Mouse (Mus musculus) kidney, embryonic 15.5 days (tissue): ENCODE results near the gene Gas2l1. TPM values are rescaled to one million over a fixed set of nuclear protein-coding genes. Genes with fewer than 3 reads are reported as not detected.

ENCODE experiments used
- ATAC-seq: fragments of 200-750 bp; cut with Nextera tagmentation; replicated peaks from 2 replicates; pipeline ENCODE4 v1.8.0; 2017; ENCODE audit warnings: moderate TSS enrichment; ENCODE audit not compliant: low FRiP score
- H3K27ac ChIP-seq: fragments of 300-500 bp; sonication (generic); 2 replicates; pipeline ENCODE4 v1.5.1; 2015; ENCODE audit warnings: mild to moderate bottlenecking, inconsistent platforms
- H3K27me3 ChIP-seq: fragments of 300-500 bp; sonication (generic); 2 replicates; pipeline ENCODE4 v1.6.1; 2015; ENCODE audit warnings: inconsistent platforms
- H3K36me3 ChIP-seq: fragments of 300-500 bp; sonication (generic); 2 replicates; pipeline ENCODE4 v1.6.1; 2015; ENCODE audit warnings: inconsistent platforms
- H3K4me1 ChIP-seq: fragments of 300-500 bp; sonication (generic); 2 replicates; pipeline ENCODE4 v1.6.1; 2015; ENCODE audit warnings: inconsistent platforms
- H3K4me2 ChIP-seq: fragments of 300-500 bp; sonication (generic); 2 replicates; pipeline ENCODE4 v1.6.1; 2015; ENCODE audit warnings: moderate library complexity, mild to moderate bottlenecking, inconsistent platforms
- H3K4me3 ChIP-seq: fragments of 300-500 bp; sonication (generic); replicated peaks from 2 replicates; pipeline ENCODE4 v1.5.1; 2015; ENCODE audit warnings: mild to moderate bottlenecking, inconsistent platforms
- H3K9ac ChIP-seq: fragments of 300-500 bp; sonication (generic); 2 replicates; pipeline ENCODE4 v1.6.1; 2015; ENCODE audit warnings: mild to moderate bottlenecking, inconsistent platforms
- H3K9me3 ChIP-seq: fragments of 300-500 bp; sonication (generic); replicated peaks from 2 replicates; pipeline ENCODE4 v1.6.1; 2016; ENCODE audit warnings: inconsistent platforms
- WGBS: fragments of 180-500 bp; shearing (Covaris S2); methylation state at CpG from one replicate; pipeline ENCODE4 v1.1.7; 2015; ENCODE audit warnings: mixed read lengths; 5-methylcytosine and 5-hydroxymethylcytosine counted together
- polyA plus RNA-seq: library from polyadenylated mRNA; unstranded; fragments of >200 nt; fragmentation: Nextera tagmentation; extraction: Ambion mirVana; gene quantifications from 2 replicates; pipeline ENCODE4 v1.2.1, GENCODE M21; 2015

The Gas2l1 gene
- polyA plus RNA-seq, 1 experiment from 2014 or later: 34.6 TPM

GRCm38 (mm10) chr11:5035421-5035820, 29.7 kb downstream of the Gas2l1 start:
- H3K4me1 ChIP-seq: no peaks in the 10 kb centered on the region
- H3K9ac ChIP-seq: no peak overlapping the region
- no peak for ATAC-seq
- no peak overlapping the region for H3K27ac ChIP-seq
- H3K9me3 ChIP-seq: no peaks in the 10 kb centered on the region
- H3K36me3 ChIP-seq: peaks cover 99% of the 10 kb centered on the region
- H3K4me3 ChIP-seq: no peak overlapping the region
- no peak overlapping the region for H3K4me2 ChIP-seq
- WGBS: 79% methylated on average over 4 of the region's 4 CpGs
- H3K27me3 ChIP-seq: no peaks in the 10 kb centered on the region

GRCm38 (mm10) chr11:5033136-5033535, 32.0 kb downstream of the Gas2l1 start:
- no peak overlapping the region for H3K9ac ChIP-seq
- peaks cover 98% of the 10 kb centered on the region for H3K36me3 ChIP-seq
- H3K4me3 ChIP-seq: no peak overlapping the region
- no peaks in the 10 kb centered on the region for H3K27me3 ChIP-seq
- no peak overlapping the region for H3K27ac ChIP-seq
- H3K4me2 ChIP-seq: no peak overlapping the region
- 78% methylated on average over 3 of the region's 3 CpGs for WGBS
- no peaks in the 10 kb centered on the region for H3K9me3 ChIP-seq
- no peak for ATAC-seq
- H3K4me1 ChIP-seq: no peaks in the 10 kb centered on the region

GRCm38 (mm10) chr11:5032706-5033105, 32.4 kb downstream of the Gas2l1 start:
- Histone ChIP-seq H3K4me1 (no peaks in the 10 kb centered on the region), H3K36me3 (peaks cover 98% of the 10 kb centered on the region), H3K4me2 (no peak overlapping the region), H3K4me3 (no peak overlapping the region), H3K27me3 (no peaks in the 10 kb centered on the region), H3K9me3 (no peaks in the 10 kb centered on the region), H3K27ac (no peak overlapping the region), H3K9ac (no peak overlapping the region)
- no peak for ATAC-seq
- WGBS: 91% methylated on average over 10 of the region's 10 CpGs

GRCm38 (mm10) chr11:5028228-5028627, 36.9 kb downstream of the Gas2l1 start:
- no peak overlapping the region for H3K9ac ChIP-seq
- peaks cover 96% of the 10 kb centered on the region for H3K36me3 ChIP-seq
- no peaks in the 10 kb centered on the region for H3K27me3 ChIP-seq
- H3K27ac ChIP-seq: no peak overlapping the region
- 90% methylated on average over 7 of the region's 7 CpGs for WGBS
- no peak for ATAC-seq
- no peak overlapping the region for H3K4me3 ChIP-seq
- H3K4me2 ChIP-seq: no peak overlapping the region
- H3K4me1 ChIP-seq: no peaks in the 10 kb centered on the region
- H3K9me3 ChIP-seq: no peaks in the 10 kb centered on the region

- Histone ChIP-seq H3K27ac (no peak overlapping the region), H3K36me3 (peaks cover 84% of the 10 kb centered on the region), H3K4me1 (no peaks in the 10 kb centered on the region), H3K4me3 (no peak overlapping the region), H3K27me3 (no peaks in the 10 kb centered on the region), H3K9me3 (no peaks in the 10 kb centered on the region), H3K9ac (no peak overlapping the region), H3K4me2 (no peak overlapping the region)
- 95% methylated on average over 1 of the region's 1 CpGs for WGBS
- no peak for ATAC-seq
Measured at GRCm38 (mm10) chr11:5025108-5025507, 40.0 kb downstream of the Gas2l1 start.

GRCm38 (mm10) chr11:5017506-5017905, 47.6 kb downstream of the Gas2l1 start:
- Histone ChIP-seq H3K27me3 (no peaks in the 10 kb centered on the region), H3K9me3 (no peaks in the 10 kb centered on the region), H3K4me3 (no peak overlapping the region), H3K4me1 (no peaks in the 10 kb centered on the region), H3K9ac (no peak overlapping the region), H3K4me2 (no peak overlapping the region), H3K36me3 (peaks cover 84% of the 10 kb centered on the region), H3K27ac (no peak overlapping the region)
- 69% methylated on average over 6 of the region's 6 CpGs for WGBS
- ATAC-seq: no peak

- no peak overlapping the region for H3K9ac ChIP-seq
- no peak overlapping the region for H3K27ac ChIP-seq
- WGBS: 93% methylated on average over 5 of the region's 5 CpGs
- H3K9me3 ChIP-seq: no peaks in the 10 kb centered on the region
- H3K4me1 ChIP-seq: no peaks in the 10 kb centered on the region
- H3K4me3 ChIP-seq: no peak overlapping the region
- no peak for ATAC-seq
- H3K4me2 ChIP-seq: no peak overlapping the region
- H3K27me3 ChIP-seq: no peaks in the 10 kb centered on the region
- H3K36me3 ChIP-seq: peaks cover 89% of the 10 kb centered on the region
Measured at GRCm38 (mm10) chr11:5016286-5016685, 48.8 kb downstream of the Gas2l1 start.

GRCm38 (mm10) chr11:5015720-5016119, 49.4 kb downstream of the Gas2l1 start:
- peaks cover 90% of the 10 kb centered on the region for H3K36me3 ChIP-seq
- WGBS: 65% methylated on average over 2 of the region's 2 CpGs

GRCm38 (mm10) chr11:5012213-5012715, 52.9 kb downstream of the Gas2l1 start:
- Histone ChIP-seq H3K9me3 (no peaks in the 10 kb centered on the region), H3K36me3 (peaks cover 66% of the 10 kb centered on the region), H3K9ac (no peak overlapping the region), H3K4me1 (no peaks in the 10 kb centered on the region), H3K27ac (no peak overlapping the region), H3K27me3 (no peaks in the 10 kb centered on the region), H3K4me2 (no peak overlapping the region), H3K4me3 (no peak overlapping the region)
- WGBS: 68% methylated on average over 5 of the region's 5 CpGs
- no peak for ATAC-seq

More at GRCm38 (mm10) chr11:5015720-5016119, 49.4 kb downstream of the Gas2l1 start:
- no peaks in the 10 kb centered on the region for H3K4me1 ChIP-seq
- no peak for ATAC-seq
- no peak overlapping the region for H3K4me2 ChIP-seq
- no peak overlapping the region for H3K27ac ChIP-seq
- H3K9ac ChIP-seq: no peak overlapping the region
- no peaks in the 10 kb centered on the region for H3K27me3 ChIP-seq
- H3K4me3 ChIP-seq: no peak overlapping the region
- H3K9me3 ChIP-seq: no peaks in the 10 kb centered on the region

- H3K27me3 ChIP-seq: no peaks in the 10 kb centered on the region
- no peak overlapping the region for H3K4me2 ChIP-seq
- no peak overlapping the region for H3K9ac ChIP-seq
- H3K4me1 ChIP-seq: no peaks in the 10 kb centered on the region
- WGBS: 74% methylated on average over 1 of the region's 1 CpGs
- ATAC-seq: no peak
- H3K36me3 ChIP-seq: peaks cover 58% of the 10 kb centered on the region
- no peak overlapping the region for H3K27ac ChIP-seq
- H3K9me3 ChIP-seq: no peaks in the 10 kb centered on the region
- H3K4me3 ChIP-seq: no peak overlapping the region
Measured at GRCm38 (mm10) chr11:5011480-5011879, 53.6 kb downstream of the Gas2l1 start.

GRCm38 (mm10) chr11:5010205-5010604, 54.9 kb downstream of the Gas2l1 start:
- Histone ChIP-seq H3K9me3 (no peaks in the 10 kb centered on the region), H3K4me1 (no peaks in the 10 kb centered on the region), H3K27ac (no peak overlapping the region), H3K9ac (no peak overlapping the region), H3K4me2 (no peak overlapping the region), H3K27me3 (no peaks in the 10 kb centered on the region), H3K4me3 (no peak overlapping the region), H3K36me3 (peaks cover 46% of the 10 kb centered on the region)
- 90% methylated on average over 1 of the region's 1 CpGs for WGBS
- no peak for ATAC-seq

GRCm38 (mm10) chr11:5009354-5010074, 55.6 kb downstream of the Gas2l1 start:
- peaks cover 40% of the 10 kb centered on the region for H3K36me3 ChIP-seq
- H3K27ac ChIP-seq: no peak overlapping the region
- no peak overlapping the region for H3K4me3 ChIP-seq
- H3K4me2 ChIP-seq: no peak overlapping the region
- WGBS: 86% methylated on average over 3 of the region's 3 CpGs
- no peaks in the 10 kb centered on the region for H3K27me3 ChIP-seq
- no peak for ATAC-seq
- H3K9me3 ChIP-seq: no peaks in the 10 kb centered on the region
- H3K4me1 ChIP-seq: no peaks in the 10 kb centered on the region
- no peak overlapping the region for H3K9ac ChIP-seq

- Histone ChIP-seq H3K27ac (no peak overlapping the region), H3K27me3 (no peaks in the 10 kb centered on the region), H3K9ac (no peak overlapping the region), H3K9me3 (no peaks in the 10 kb centered on the region), H3K4me1 (no peaks in the 10 kb centered on the region), H3K4me2 (no peak overlapping the region), H3K4me3 (no peak overlapping the region), H3K36me3 (peaks cover 34% of the 10 kb centered on the region)
- no peak for ATAC-seq
- 87% methylated on average over 3 of the region's 3 CpGs for WGBS
Measured at GRCm38 (mm10) chr11:5008867-5009266, 56.3 kb downstream of the Gas2l1 start.
